Mouse (Mus musculus) forebrain, embryonic 15.5 days (tissue): Measurements from ENCODE around the gene Peg10. TPM values are rescaled to one million over a fixed set of nuclear protein-coding genes. Genes with fewer than 3 reads are reported as not detected.

Experiments used
- ATAC-seq: fragments of 200-750 bp; cut with Nextera tagmentation; replicated peaks from 2 replicates; pipeline ENCODE4 v1.8.0; 2017; ENCODE audit warnings: mild to moderate bottlenecking, moderate TSS enrichment, moderate library complexity
- H3K27ac ChIP-seq: fragments of 300-500 bp; sonication (generic); replicated peaks from 2 replicates; pipeline ENCODE4 v1.5.1; 2015; ENCODE audit warnings: mild to moderate bottlenecking, inconsistent platforms
- H3K27me3 ChIP-seq: fragments of 300-500 bp; sonication (generic); 2 replicates; pipeline ENCODE4 v1.6.1; 2015; ENCODE audit warnings: inconsistent platforms
- H3K36me3 ChIP-seq: fragments of 300-500 bp; sonication (generic); 2 replicates; pipeline ENCODE4 v1.6.1; 2015; ENCODE audit warnings: mild to moderate bottlenecking, inconsistent platforms
- H3K4me1 ChIP-seq: fragments of 300-500 bp; sonication (generic); 2 replicates; pipeline ENCODE4 v1.6.1; 2015; ENCODE audit warnings: inconsistent platforms
- H3K4me2 ChIP-seq: fragments of 300-500 bp; sonication (generic); replicated peaks from 2 replicates; pipeline ENCODE4 v1.6.1; 2015; ENCODE audit warnings: mild to moderate bottlenecking, inconsistent platforms
- H3K4me3 ChIP-seq: fragments of 300-500 bp; sonication (generic); 2 replicates; pipeline ENCODE4 v1.5.1; 2015; ENCODE audit warnings: mild to moderate bottlenecking, inconsistent platforms
- H3K9ac ChIP-seq: fragments of 300-500 bp; sonication (generic); replicated peaks from 2 replicates; pipeline ENCODE4 v1.6.1; 2015; ENCODE audit warnings: mild to moderate bottlenecking, inconsistent platforms
- H3K9me3 ChIP-seq: fragments of 300-500 bp; sonication (generic); 2 replicates; pipeline ENCODE4 v1.6.1; 2016; ENCODE audit warnings: inconsistent platforms
- WGBS: fragments of 180-500 bp; shearing (Covaris S2); methylation state at CpG from one replicate; pipeline ENCODE4 v1.1.7; 2015; ENCODE audit warnings: mixed read lengths; 5-methylcytosine and 5-hydroxymethylcytosine counted together
- polyA plus RNA-seq: library from polyadenylated mRNA; unstranded; fragments of >200 nt; fragmentation: Nextera tagmentation; extraction: Ambion mirVana; gene quantifications from 2 replicates; pipeline ENCODE4 v1.2.1, GENCODE M21; 2015

Peg10 gene
- 4.0 and 5.0 TPM in 2 replicates for polyA plus RNA-seq

- H3K4me1 ChIP-seq, result peaks cover 14% of the 10 kb centered on the region
- no peaks in the 10 kb centered on the region for H3K27me3 ChIP-seq
- H3K9me3 ChIP-seq, result no peaks in the 10 kb centered on the region
- ATAC-seq, result peak; percentile 69
- peak within 1 kb of the TSS; percentile 52 for H3K4me3 ChIP-seq
- H3K27ac ChIP-seq, result peak within 1 kb of the TSS; percentile 77
- 54% methylated on average over 37 of the region's 38 CpGs for WGBS
- peak within 1 kb of the TSS; percentile 82 for H3K9ac ChIP-seq
- H3K36me3 ChIP-seq, result no peaks in the 10 kb centered on the region
- peak within 1 kb of the TSS; percentile 55 for H3K4me2 ChIP-seq
Measured at GRCm38 (mm10) chr6:4746696-4747439, at the start of gene Peg10, which contains the start of gene Sgce. Gene Peg10 (plus strand): TSS chr6:4747306. Gene Sgce (minus strand): TSS chr6:4747207.

GRCm38 (mm10) chr6:4701641-4702040, 45.5 kb upstream of the Peg10 start:
- Histone ChIP-seq H3K36me3 (peaks cover 3% of the 10 kb centered on the region; the same call in 1 of the 2 replicates), H3K4me1 (no peaks in the 10 kb centered on the region), H3K9ac (no peak overlapping the region), H3K27me3 (no peaks in the 10 kb centered on the region), H3K27ac (no peak overlapping the region), H3K9me3 (no peaks in the 10 kb centered on the region), H3K4me2 (no peak overlapping the region), H3K4me3 (no peak overlapping the region)
- no peak for ATAC-seq
- WGBS, result 94% methylated on average over 8 of the region's 8 CpGs

GRCm38 (mm10) chr6:4703908-4704307, 43.2 kb upstream of the Peg10 start:
- Histone ChIP-seq H3K4me3 (no peak overlapping the region), H3K36me3 (peaks cover 6% of the 10 kb centered on the region; the same call in 1 of the 2 replicates), H3K27ac (no peak overlapping the region), H3K9me3 (no peaks in the 10 kb centered on the region), H3K4me2 (no peak overlapping the region), H3K9ac (no peak overlapping the region), H3K4me1 (no peaks in the 10 kb centered on the region), H3K27me3 (no peaks in the 10 kb centered on the region)
- ATAC-seq, result no peak
- 78% methylated on average over 7 of the region's 7 CpGs for whole genome bisulfite sequencing

GRCm38 (mm10) chr6:4706415-4706814, 40.7 kb upstream of the Peg10 start:
- Histone ChIP-seq H3K4me1 (no peaks in the 10 kb centered on the region), H3K36me3 (peaks cover 6% of the 10 kb centered on the region; the same call in 1 of the 2 replicates), H3K4me2 (no peak overlapping the region), H3K27ac (no peak overlapping the region), H3K9me3 (no peaks in the 10 kb centered on the region), H3K4me3 (no peak overlapping the region), H3K27me3 (no peaks in the 10 kb centered on the region), H3K9ac (no peak overlapping the region)
- no peak for ATAC-seq
- 87% methylated on average over 5 of the region's 5 CpGs for WGBS

GRCm38 (mm10) chr6:4708971-4709370, 38.1 kb upstream of the Peg10 start:
- Histone ChIP-seq H3K9me3 (no peaks in the 10 kb centered on the region), H3K4me1 (no peaks in the 10 kb centered on the region), H3K27me3 (no peaks in the 10 kb centered on the region), H3K27ac (no peak overlapping the region), H3K4me3 (no peak overlapping the region), H3K36me3 (0 out of 2 replicates have a peak, but pooled peaks cover 3% of the 10 kb centered on the region), H3K9ac (no peak overlapping the region), H3K4me2 (no peak overlapping the region)
- no peak for ATAC-seq
- WGBS, result 90% methylated on average over 1 of the region's 1 CpGs

GRCm38 (mm10) chr6:4716171-4716570, 30.9 kb upstream of the Peg10 start:
- WGBS, result 100% methylated on average over 2 of the region's 2 CpGs

GRCm38 (mm10) chr6:4717344-4717743, 29.8 kb upstream of the Peg10 start:
- Histone ChIP-seq H3K9me3 (no peaks in the 10 kb centered on the region), H3K27me3 (no peaks in the 10 kb centered on the region), H3K4me3 (no peak overlapping the region), H3K36me3 (no peaks in the 10 kb centered on the region), H3K27ac (no peak overlapping the region), H3K4me2 (no peak overlapping the region), H3K4me1 (peaks cover 4% of the 10 kb centered on the region), H3K9ac (no peak overlapping the region)
- WGBS, result 74% methylated on average over 2 of the region's 2 CpGs
- no peak for ATAC-seq

More at GRCm38 (mm10) chr6:4716171-4716570, 30.9 kb upstream of the Peg10 start:
- Histone ChIP-seq H3K27me3 (no peaks in the 10 kb centered on the region), H3K4me1 (no peaks in the 10 kb centered on the region), H3K4me2 (no peak overlapping the region), H3K27ac (no peak overlapping the region), H3K9ac (no peak overlapping the region), H3K4me3 (no peak overlapping the region), H3K9me3 (no peaks in the 10 kb centered on the region), H3K36me3 (no peaks in the 10 kb centered on the region)
- ATAC-seq, result peak; percentile 32; the same call in 1 of the 2 replicates

- no peaks in the 10 kb centered on the region for H3K27me3 ChIP-seq
- no peaks in the 10 kb centered on the region for H3K36me3 ChIP-seq
- no peak overlapping the region for H3K27ac ChIP-seq
- H3K9ac ChIP-seq, result no peak overlapping the region
- H3K9me3 ChIP-seq, result no peaks in the 10 kb centered on the region
- peaks cover 15% of the 10 kb centered on the region for H3K4me1 ChIP-seq
- no peak; the same call in 1 of the 2 replicates for ATAC-seq
- H3K4me3 ChIP-seq, result no peak overlapping the region
- H3K4me2 ChIP-seq, result no peak overlapping the region
- WGBS, result 23% methylated on average over 6 of the region's 6 CpGs
Measured at GRCm38 (mm10) chr6:4722142-4722541, 25.0 kb upstream of the Peg10 start.

- no peaks in the 10 kb centered on the region for H3K9me3 ChIP-seq
- ATAC-seq, result no peak
- peaks cover 15% of the 10 kb centered on the region for H3K4me1 ChIP-seq
- no peaks in the 10 kb centered on the region for H3K27me3 ChIP-seq
- no peak overlapping the region for H3K4me3 ChIP-seq
- WGBS, result 77% methylated on average over 13 of the region's 13 CpGs
- H3K27ac ChIP-seq, result no peak overlapping the region
- no peak overlapping the region for H3K9ac ChIP-seq
- H3K36me3 ChIP-seq, result no peaks in the 10 kb centered on the region
- no peak overlapping the region for H3K4me2 ChIP-seq
Measured at GRCm38 (mm10) chr6:4722739-4723138, 24.4 kb upstream of the Peg10 start.

GRCm38 (mm10) chr6:4723998-4724757, 22.9 kb upstream of the Peg10 start:
- ATAC-seq, result peak; percentile 63; the same call in 1 of the 2 replicates
- H3K36me3 ChIP-seq, result no peaks in the 10 kb centered on the region

GRCm38 (mm10) chr6:4728305-4728704, 18.8 kb upstream of the Peg10 start:
- no peak overlapping the region for H3K9ac ChIP-seq
- no peak for ATAC-seq
- H3K4me1 ChIP-seq, result peaks cover 7% of the 10 kb centered on the region; the same call in 1 of the 2 replicates
- no peak overlapping the region for H3K4me3 ChIP-seq
- H3K9me3 ChIP-seq, result no peaks in the 10 kb centered on the region
- no peaks in the 10 kb centered on the region for H3K36me3 ChIP-seq
- no peaks in the 10 kb centered on the region for H3K27me3 ChIP-seq
- 97% methylated on average over 2 of the region's 2 CpGs for whole genome bisulfite sequencing
- no peak overlapping the region for H3K4me2 ChIP-seq
- no peak overlapping the region for H3K27ac ChIP-seq

More at GRCm38 (mm10) chr6:4723998-4724757, 22.9 kb upstream of the Peg10 start:
- Histone ChIP-seq H3K4me2 (no peak overlapping the region), H3K27me3 (no peaks in the 10 kb centered on the region), H3K27ac (no peak overlapping the region), H3K4me3 (no peak overlapping the region), H3K4me1 (peaks cover 15% of the 10 kb centered on the region), H3K9me3 (no peaks in the 10 kb centered on the region), H3K9ac (no peak overlapping the region)
- WGBS, result 64% methylated on average over 15 of the region's 15 CpGs

- Histone ChIP-seq H3K4me1 (peaks cover 3% of the 10 kb centered on the region; the same call in 1 of the 2 replicates), H3K9ac (no peak overlapping the region), H3K4me3 (no peak overlapping the region), H3K27ac (no peak overlapping the region), H3K36me3 (no peaks in the 10 kb centered on the region), H3K9me3 (no peaks in the 10 kb centered on the region), H3K4me2 (no peak overlapping the region), H3K27me3 (no peaks in the 10 kb centered on the region)
- 86% methylated on average over 8 of the region's 8 CpGs for WGBS
- ATAC-seq, result no peak
Measured at GRCm38 (mm10) chr6:4731675-4732074, 15.4 kb upstream of the Peg10 start.
